Mouse (Mus musculus): Measurements from ENCODE around the gene Pik3r1. TPM values are rescaled to one million over a fixed set of nuclear protein-coding genes. Genes with fewer than 3 reads are reported as not detected.

Pik3r1 gene
- polyA plus RNA-seq, 1 experiment from 2014 or later: 14.4 TPM

GRCm38 (mm10) chr13:101694496-101695251 is 73.3 kb downstream of the Pik3r1 start:
- H3K27me3 ChIP-seq (ENCODE audit: insufficient read depth, poor library complexity, severe bottlenecking): no peaks in the 10 kb centered on the region
- peaks cover 37% of the 10 kb centered on the region for H3K4me1 ChIP-seq
- H3K9me3 ChIP-seq: no peaks in the 10 kb centered on the region
- DNase-seq (ENCODE audit: low spot score): peak; percentile 83
- WGBS: 1% methylated on average over 48 of the region's 48 CpGs
- H3K27ac ChIP-seq: peak overlapping the region; percentile 88
- H3K36me3 ChIP-seq: peaks cover 7% of the 10 kb centered on the region; the same call in 1 of the 2 replicates
- peak overlapping the region; percentile 69 for H3K4me3 ChIP-seq

GRCm38 (mm10) chr13:101693967-101694495 is 74.0 kb downstream of the Pik3r1 start:
- peaks cover 8% of the 10 kb centered on the region; the same call in 1 of the 2 replicates for H3K36me3 ChIP-seq
- no peaks in the 10 kb centered on the region for H3K27me3 ChIP-seq (ENCODE audit: insufficient read depth, poor library complexity, severe bottlenecking)
- no peaks in the 10 kb centered on the region for H3K9me3 ChIP-seq
- H3K4me3 ChIP-seq: peak overlapping the region; percentile 69
- H3K27ac ChIP-seq: peak overlapping the region; percentile 88
- H3K4me1 ChIP-seq: peaks cover 37% of the 10 kb centered on the region
- peak; percentile 92 for DNase-seq (ENCODE audit: low spot score)
- WGBS: 1% methylated on average over 12 of the region's 12 CpGs

GRCm38 (mm10) chr13:101692866-101693691 is 74.9 kb downstream of the Pik3r1 start:
- H3K36me3 ChIP-seq: peaks cover 14% of the 10 kb centered on the region
- H3K9me3 ChIP-seq: no peaks in the 10 kb centered on the region
- H3K4me3 ChIP-seq: peak overlapping the region; percentile 69
- peaks cover 37% of the 10 kb centered on the region for H3K4me1 ChIP-seq
- peak overlapping the region; percentile 73; the same call in 1 of the 2 replicates for H3K27ac ChIP-seq
- 54% methylated on average over 7 of the region's 7 CpGs for WGBS
- H3K27me3 ChIP-seq (ENCODE audit: insufficient read depth, poor library complexity, severe bottlenecking): no peaks in the 10 kb centered on the region
- DNase-seq (ENCODE audit: low spot score): peak; percentile 73

DNA sequence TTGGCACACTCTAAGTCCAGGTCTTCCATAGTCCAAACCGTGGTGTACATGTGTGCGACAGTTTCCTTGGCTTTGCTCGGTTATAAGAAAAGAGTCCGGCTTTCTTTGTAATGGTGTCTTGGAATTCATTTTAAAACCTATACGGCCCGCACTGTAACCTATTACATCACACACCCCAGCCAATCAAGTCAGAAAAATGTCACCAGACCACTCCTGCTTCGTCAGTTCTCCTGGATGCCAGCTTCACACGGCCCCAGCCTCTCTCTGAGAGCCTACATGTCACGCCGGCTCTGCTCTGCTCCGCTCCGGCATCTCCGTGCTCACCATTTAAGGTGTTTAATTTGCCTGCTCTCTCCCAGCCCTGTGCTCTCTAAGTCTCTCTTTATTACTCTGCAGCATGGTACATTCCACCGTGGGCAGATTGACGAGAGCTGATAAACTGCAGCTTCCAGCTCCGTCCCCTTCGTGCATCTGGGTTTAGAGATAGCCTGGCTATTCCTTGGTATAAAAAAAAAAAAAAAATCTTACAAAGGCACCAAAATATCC is 75.7 kb downstream of the Pik3r1 start:
- Histone ChIP-seq H3K36me3 (peaks cover 22% of the 10 kb centered on the region), H3K9me3 (no peaks in the 10 kb centered on the region), H3K27me3 (ENCODE audit: insufficient read depth, poor library complexity, severe bottlenecking) (no peaks in the 10 kb centered on the region), H3K27ac (peak overlapping the region; percentile 73), H3K4me3 (peak overlapping the region; percentile 51), H3K4me1 (peaks cover 37% of the 10 kb centered on the region)
- WGBS: 32% methylated on average over 17 of the region's 17 CpGs
- DNase-seq (ENCODE audit: low spot score): peak; percentile 81

DNA sequence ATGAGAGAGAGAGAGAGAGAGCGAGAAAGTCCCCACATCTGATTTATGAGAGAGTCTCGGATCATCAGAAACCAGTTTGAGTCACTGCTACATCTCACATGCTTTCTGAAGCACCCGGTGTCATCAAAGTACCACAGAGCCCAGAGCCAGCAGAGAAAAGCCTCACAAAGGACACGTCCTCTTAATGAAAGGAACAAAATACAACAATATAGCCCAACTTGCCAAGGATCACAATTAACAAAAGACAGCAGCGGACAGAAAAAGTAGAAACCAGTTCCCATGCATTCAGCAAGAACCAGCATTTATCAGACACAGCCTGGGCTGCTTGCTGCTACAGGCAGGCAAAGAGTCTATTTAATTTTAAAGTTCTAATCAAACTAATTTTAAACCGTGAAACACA is 76.3 kb downstream of the Pik3r1 start:
- WGBS: 64% methylated on average over 6 of the region's 6 CpGs
- Histone ChIP-seq H3K9me3 (no peaks in the 10 kb centered on the region), H3K27me3 (ENCODE audit: insufficient read depth, poor library complexity, severe bottlenecking) (no peaks in the 10 kb centered on the region), H3K4me1 (peaks cover 37% of the 10 kb centered on the region), H3K27ac (peak overlapping the region; percentile 73; the same call in 1 of the 2 replicates), H3K4me3 (0 out of 2 replicates have a peak overlapping the region, but pooled peaks have one; percentile 51), H3K36me3 (peaks cover 28% of the 10 kb centered on the region)
- DNase-seq (ENCODE audit: low spot score): peak; percentile 45

DNA sequence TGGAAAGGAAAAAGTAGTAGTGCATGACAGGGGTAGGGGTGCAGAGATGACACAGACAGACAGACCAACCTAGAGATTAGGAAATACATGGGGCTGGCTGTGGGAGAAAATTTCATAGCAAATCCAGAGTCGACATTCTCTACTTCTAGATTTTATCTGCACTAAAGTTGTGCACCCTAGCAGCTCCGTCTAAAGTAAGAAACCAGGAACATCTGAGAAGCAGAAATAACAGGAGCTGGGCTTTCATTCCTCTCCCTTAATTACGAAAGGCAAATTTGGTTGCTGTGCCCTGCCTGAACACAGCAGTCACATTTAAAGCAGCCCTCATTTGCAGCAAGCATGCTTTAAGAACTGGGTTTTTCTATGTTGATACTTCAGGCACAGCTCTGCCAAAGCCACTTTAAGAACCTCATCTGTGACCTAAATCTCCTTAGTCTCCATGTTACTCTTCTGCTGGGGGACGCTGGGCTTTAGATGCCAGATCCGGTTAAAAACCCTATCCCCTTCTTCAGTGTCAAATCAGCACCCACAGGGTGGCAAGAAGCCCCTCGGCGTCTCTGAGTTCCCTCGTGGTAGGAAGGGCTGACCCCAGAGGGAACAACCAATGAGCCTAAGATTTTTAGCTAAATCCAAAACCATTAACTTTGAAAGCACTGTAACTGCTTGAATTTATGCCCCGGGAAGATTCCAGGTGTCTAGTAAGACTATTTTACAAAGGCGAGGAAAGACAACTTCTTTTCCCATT is 76.9 kb downstream of the Pik3r1 start:
- 60% methylated on average over 10 of the region's 10 CpGs for WGBS
- Histone ChIP-seq H3K36me3 (peaks cover 34% of the 10 kb centered on the region), H3K4me3 (no peak overlapping the region), H3K27ac (peak overlapping the region; percentile 73; the same call in 1 of the 2 replicates), H3K27me3 (ENCODE audit: insufficient read depth, poor library complexity, severe bottlenecking) (no peaks in the 10 kb centered on the region), H3K9me3 (no peaks in the 10 kb centered on the region), H3K4me1 (peaks cover 37% of the 10 kb centered on the region)
- DNase-seq (ENCODE audit: low spot score): peak; percentile 60

DNA sequence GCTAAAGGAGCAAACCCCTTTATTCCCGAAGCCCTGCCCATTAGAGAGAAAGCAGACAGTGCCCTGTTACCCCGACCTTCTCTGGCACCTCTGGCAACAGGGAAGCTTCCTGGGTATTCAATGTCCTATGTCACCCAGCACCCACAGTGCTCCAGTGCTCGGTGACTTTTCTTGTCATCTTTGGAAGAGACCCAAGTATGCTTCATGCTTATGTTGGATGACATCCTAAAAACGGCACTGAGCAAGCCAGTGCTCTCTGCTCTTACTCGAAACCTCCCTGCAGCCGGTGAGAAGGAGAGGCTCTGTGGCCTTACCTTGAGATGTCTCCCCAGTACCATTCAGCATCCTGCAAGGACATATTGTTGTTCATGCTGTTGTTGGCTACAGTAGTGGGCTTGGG is 77.8 kb downstream of the Pik3r1 start:
- no peak for DNase-seq (ENCODE audit: low spot score)
- Histone ChIP-seq H3K4me3 (no peak overlapping the region), H3K4me1 (peaks cover 34% of the 10 kb centered on the region), H3K9me3 (no peaks in the 10 kb centered on the region), H3K36me3 (peaks cover 43% of the 10 kb centered on the region), H3K27me3 (ENCODE audit: insufficient read depth, poor library complexity, severe bottlenecking) (no peaks in the 10 kb centered on the region), H3K27ac (no peak overlapping the region)
- WGBS: 80% methylated on average over 6 of the region's 6 CpGs

- 90% methylated on average over 13 of the region's 13 CpGs for WGBS
- peaks cover 4% of the 10 kb centered on the region; the same call in 1 of the 2 replicates for H3K4me1 ChIP-seq
- no peak overlapping the region for H3K27ac ChIP-seq
- no peak overlapping the region for H3K4me3 ChIP-seq
- DNase-seq (ENCODE audit: low spot score): no peak
- H3K27me3 ChIP-seq (ENCODE audit: insufficient read depth, poor library complexity, severe bottlenecking): no peaks in the 10 kb centered on the region
- H3K36me3 ChIP-seq: peaks cover 63% of the 10 kb centered on the region
- H3K9me3 ChIP-seq: no peaks in the 10 kb centered on the region
Observed at GRCm38 (mm10) chr13:101686256-101686655, 81.8 kb downstream of the Pik3r1 start.

GRCm38 (mm10) chr13:101684706-101685105 is 83.3 kb downstream of the Pik3r1 start:
- 84% methylated on average over 14 of the region's 14 CpGs for WGBS
- no peak overlapping the region for H3K27ac ChIP-seq
- no peak overlapping the region for H3K4me3 ChIP-seq
- H3K36me3 ChIP-seq: peaks cover 63% of the 10 kb centered on the region
- no peaks in the 10 kb centered on the region for H3K27me3 ChIP-seq (ENCODE audit: insufficient read depth, poor library complexity, severe bottlenecking)
- no peaks in the 10 kb centered on the region for H3K9me3 ChIP-seq
- no peaks in the 10 kb centered on the region for H3K4me1 ChIP-seq
- DNase-seq (ENCODE audit: low spot score): peak; percentile 48

DNA sequence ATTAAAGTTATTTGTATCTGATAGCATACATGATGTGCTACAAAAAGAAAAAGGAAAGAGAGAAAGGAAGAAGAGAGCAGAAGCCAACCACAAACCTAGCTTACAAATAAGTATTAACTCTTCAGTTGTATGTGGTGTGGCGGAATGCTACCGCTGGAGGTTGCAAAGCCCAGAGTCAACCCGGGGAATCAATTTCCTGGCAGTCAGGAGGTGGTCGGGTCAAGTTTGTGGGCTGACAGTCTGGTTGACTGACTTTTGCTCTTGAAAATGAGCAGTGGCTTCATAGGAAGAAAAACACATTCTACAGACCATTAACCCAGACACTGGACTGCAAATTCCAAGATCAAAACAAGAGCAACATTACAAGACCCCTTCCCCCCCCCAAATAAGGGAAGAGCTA is 85.6 kb downstream of the Pik3r1 start:
- H3K36me3 ChIP-seq: peaks cover 42% of the 10 kb centered on the region
- no peaks in the 10 kb centered on the region for H3K9me3 ChIP-seq
- H3K4me1 ChIP-seq: no peaks in the 10 kb centered on the region
- H3K4me3 ChIP-seq: no peak overlapping the region
- H3K27me3 ChIP-seq (ENCODE audit: insufficient read depth, poor library complexity, severe bottlenecking): no peaks in the 10 kb centered on the region
- H3K27ac ChIP-seq: no peak overlapping the region
- DNase-seq (ENCODE audit: low spot score): no peak
- WGBS: 83% methylated on average over 4 of the region's 4 CpGs

DNA sequence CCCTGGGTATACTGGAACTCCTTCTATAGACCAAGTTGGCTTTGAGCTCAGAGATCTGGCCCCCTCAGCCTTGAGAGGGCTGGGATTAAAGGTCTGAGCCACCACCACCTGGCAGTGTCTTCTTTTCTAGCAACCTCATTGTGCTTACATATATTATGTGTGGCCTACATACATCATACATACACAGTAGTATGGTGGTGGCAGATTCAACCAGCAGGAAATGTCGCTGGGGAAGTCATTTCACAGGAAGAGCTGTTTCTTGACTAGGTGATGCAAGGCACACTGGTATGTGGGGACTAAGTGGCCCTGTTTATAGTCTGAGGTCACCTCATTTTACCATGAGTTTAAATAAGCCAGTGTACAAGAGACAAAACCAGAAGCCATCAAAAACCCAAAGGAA is 87.9 kb downstream of the Pik3r1 start:
- peaks cover 19% of the 10 kb centered on the region for H3K36me3 ChIP-seq
- DNase-seq (ENCODE audit: low spot score): no peak
- no peak overlapping the region for H3K27ac ChIP-seq
- 83% methylated on average over 1 of the region's 1 CpGs for WGBS
- H3K9me3 ChIP-seq: no peaks in the 10 kb centered on the region
- H3K4me3 ChIP-seq: no peak overlapping the region
- H3K4me1 ChIP-seq: no peaks in the 10 kb centered on the region
- no peaks in the 10 kb centered on the region for H3K27me3 ChIP-seq (ENCODE audit: insufficient read depth, poor library complexity, severe bottlenecking)

- DNase-seq (ENCODE audit: low spot score): no peak
Observed at GRCm38 (mm10) chr13:101678984-101679383, 89.0 kb downstream of the Pik3r1 start.

More at GRCm38 (mm10) chr13:101678984-101679383, 89.0 kb downstream of the Pik3r1 start:
- WGBS: 75% methylated on average over 1 of the region's 1 CpGs
- no peak overlapping the region for H3K27ac ChIP-seq
- no peaks in the 10 kb centered on the region for H3K27me3 ChIP-seq (ENCODE audit: insufficient read depth, poor library complexity, severe bottlenecking)
- peaks cover 8% of the 10 kb centered on the region; the same call in 1 of the 2 replicates for H3K36me3 ChIP-seq
- no peaks in the 10 kb centered on the region for H3K4me1 ChIP-seq
- H3K4me3 ChIP-seq: no peak overlapping the region
- H3K9me3 ChIP-seq: no peaks in the 10 kb centered on the region
